Mouse (Mus musculus) C2C12 (cell line): Measurements from ENCODE around the gene Ttc9c.

ENCODE experiments used
- CEBPB ChIP-seq: IDR thresholded peaks from one replicate; pipeline ENCODE4 v1.6.1; 2011; ENCODE audit warnings: low read depth, mild to moderate bottlenecking, control low read depth, moderate library complexity
- CTCF ChIP-seq: IDR thresholded peaks from one replicate; pipeline ENCODE4 v1.5.1; 2011; ENCODE audit not compliant: control insufficient read depth, insufficient read depth, insufficient read length
- MAX ChIP-seq: IDR thresholded peaks from one replicate; pipeline ENCODE4 v1.6.1; 2011; ENCODE audit warnings: mild to moderate bottlenecking, control low read depth
- MYOD1 ChIP-seq: IDR thresholded peaks from one replicate; pipeline ENCODE4 v1.6.1; 2011; ENCODE audit warnings: low read depth; ENCODE audit not compliant: control insufficient read depth, insufficient read length
- USF1 ChIP-seq: IDR thresholded peaks from one replicate; pipeline ENCODE4 v1.6.1; 2011; ENCODE audit warnings: low read depth, mild to moderate bottlenecking, control low read depth, moderate library complexity

- TF ChIP-seq CTCF (no peak), USF1 (no peak), MAX (no peak), MYOD1 (no peak), CEBPB (no peak)
These were observed 39.9 kb upstream of the Ttc9c start for GRCm38 (mm10) chr19:8859018-8859417.
